Mouse (Mus musculus): ENCODE measurements around the gene Arhgef10l. TPM values are rescaled to one million over a fixed set of nuclear protein-coding genes. Genes with fewer than 3 reads are reported as not detected.

Gene Arhgef10l
- polyA plus RNA-seq, 1 experiment, result 29.1 TPM

Other genes starting within 250 kb of the Arhgef10l start
- gene Rcc2, start 34.5 kb upstream of the Arhgef10l start, polyA plus RNA-seq (2012; rRNA removed), result 37.0 and 50.0 TPM in 2 replicates
- gene Padi6, start 76.6 kb upstream of the Arhgef10l start, polyA plus RNA-seq (2012; rRNA removed), result 0.05 and 0.23 TPM in 2 replicates
- 2.6 and 2.7 TPM in 2 replicates for gene Padi4, start 108.2 kb upstream of the Arhgef10l start, polyA plus RNA-seq (2012; rRNA removed)
- 0.03 and 1.0 TPM in 2 replicates for gene Padi3, start 144.6 kb upstream of the Arhgef10l start, polyA plus RNA-seq (2012; rRNA removed)
- gene Padi1, start 179.8 kb upstream of the Arhgef10l start, polyA plus RNA-seq (2012; rRNA removed), result 0.12 and 1.4 TPM in 2 replicates
- 25.1 and 45.2 TPM in 2 replicates for gene Padi2, start 240.3 kb upstream of the Arhgef10l start, polyA plus RNA-seq (2012; rRNA removed)

All from gonadal fat pad, adult 2 months (tissue).